Mouse (Mus musculus) monocyte, adult 2 months (primary cell): Measurements from ENCODE around the gene Kndc1.

Experiments
- DNase-seq, 2 experiments: peaks; one replicate each; pipeline ENCODE4 v3.0.0; 2022; ENCODE audit warnings: low spot score in 2 of 2, low read depth in 1 of 2

Gene Kndc1

DNA sequence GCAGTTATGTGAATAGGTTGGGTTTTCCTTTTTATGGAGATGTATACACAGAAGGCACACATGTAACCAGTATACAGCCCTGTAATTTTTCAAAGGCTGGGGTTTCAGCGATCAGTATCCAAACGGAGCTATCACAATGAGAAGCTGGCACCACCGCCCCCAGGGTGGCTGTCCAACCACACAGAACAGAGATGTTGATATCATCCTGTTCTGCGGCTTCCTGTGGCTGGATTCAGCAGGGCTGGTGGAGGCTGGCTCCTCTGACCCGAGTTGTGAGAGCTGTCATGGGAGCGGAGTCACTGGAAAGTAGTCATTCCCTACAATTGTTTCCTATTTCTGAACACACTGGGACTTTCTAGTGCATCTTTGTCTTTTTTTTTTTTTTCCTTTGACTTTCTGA lies 10.8 kb downstream of the Kndc1 start:
- DNase-seq, result no peak

DNA sequence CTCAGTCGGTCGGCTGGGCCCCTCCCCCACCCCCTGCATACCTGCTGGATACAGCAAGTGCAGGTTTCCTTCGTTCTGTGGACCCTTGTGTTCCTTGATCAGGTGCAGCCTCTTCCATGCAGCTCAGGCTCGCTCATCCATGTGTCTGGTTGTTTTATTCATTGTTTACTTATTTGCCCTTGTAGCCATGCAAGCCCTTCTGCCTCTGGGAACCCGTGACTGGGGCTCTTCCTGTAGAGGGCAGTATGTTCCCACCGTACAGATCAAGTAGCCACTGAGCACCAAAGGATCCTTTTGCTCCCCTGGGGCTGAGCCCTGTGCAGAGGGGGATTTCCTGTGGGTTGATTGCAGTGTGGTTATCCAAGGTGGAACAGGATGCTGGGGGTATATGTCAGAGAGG lies 11.2 kb downstream of the Kndc1 start:
- DNase-seq, result peak in 1 of 2 experiments; percentile 8

DNA sequence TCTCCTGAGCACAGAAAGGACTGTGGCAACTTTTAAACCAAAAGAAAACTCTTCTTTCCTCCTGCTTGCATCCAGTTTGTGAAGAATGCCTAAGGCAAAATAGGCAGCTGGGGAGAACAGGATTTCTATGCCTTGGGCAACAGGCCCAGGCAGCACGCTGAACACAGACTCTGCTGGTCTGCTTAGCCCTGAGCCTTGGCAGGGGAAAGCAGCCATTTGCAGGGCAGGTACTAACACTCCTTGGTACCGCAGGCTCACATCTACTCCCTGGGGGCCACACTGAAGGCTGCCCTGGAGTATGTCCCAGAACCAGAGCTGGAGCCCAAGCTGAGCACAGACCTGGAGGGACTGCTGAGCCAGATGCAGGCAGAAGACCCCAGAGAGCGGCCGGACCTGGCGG lies 13.7 kb downstream of the Kndc1 start:
- no peak for DNase-seq

DNA sequence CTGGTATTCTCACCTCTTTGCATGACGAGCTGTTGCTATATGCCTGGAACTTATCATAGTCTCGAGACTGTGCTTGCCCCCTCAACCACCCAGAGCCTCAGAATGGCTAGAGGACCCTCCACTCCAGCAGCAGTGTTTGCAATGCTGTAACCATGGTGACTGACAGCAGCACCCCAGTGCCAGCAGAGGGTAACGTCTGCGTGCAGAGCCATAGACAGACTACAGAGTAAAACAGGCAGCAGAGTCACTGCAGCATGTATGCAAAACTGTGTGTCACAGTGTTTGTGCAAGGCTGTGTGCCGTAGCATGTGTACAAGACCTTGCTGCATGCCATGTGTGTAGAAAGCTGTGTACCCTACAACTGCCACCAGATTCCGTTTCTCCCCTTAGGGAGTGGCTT lies 15.0 kb downstream of the Kndc1 start:
- no peak for DNase-seq

DNA sequence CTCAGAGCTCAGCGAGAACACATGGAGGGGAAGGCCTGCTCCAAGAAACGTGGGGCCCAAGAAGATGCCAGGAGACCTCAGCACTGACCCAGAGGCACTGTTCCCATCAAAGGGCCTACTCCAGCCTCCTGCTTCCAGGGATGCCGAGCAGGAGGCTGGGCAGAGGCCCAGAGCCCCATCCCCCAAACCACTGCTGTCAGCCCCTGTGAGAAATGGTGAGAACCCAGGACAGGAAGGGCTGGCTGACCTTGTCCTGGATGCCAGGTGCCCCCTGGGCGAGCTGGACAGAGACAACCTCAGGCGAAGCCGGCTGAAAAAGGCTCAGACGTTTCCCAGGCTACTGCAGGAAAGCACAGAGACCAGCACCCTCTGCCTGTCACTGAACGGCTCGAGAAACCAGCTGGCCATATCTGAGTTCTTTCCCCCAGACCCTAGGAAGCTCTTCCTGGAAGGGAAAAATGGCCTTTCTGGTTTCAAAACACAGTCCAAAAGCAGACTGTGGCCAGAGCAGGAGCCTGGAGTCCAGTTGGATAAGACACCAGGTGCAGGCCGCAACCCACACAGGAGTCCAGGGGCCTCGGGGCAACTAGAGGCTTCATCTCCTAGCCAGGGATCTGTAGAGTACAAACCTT lies 15.8 kb downstream of the Kndc1 start:
- DNase-seq, result no peak

DNA sequence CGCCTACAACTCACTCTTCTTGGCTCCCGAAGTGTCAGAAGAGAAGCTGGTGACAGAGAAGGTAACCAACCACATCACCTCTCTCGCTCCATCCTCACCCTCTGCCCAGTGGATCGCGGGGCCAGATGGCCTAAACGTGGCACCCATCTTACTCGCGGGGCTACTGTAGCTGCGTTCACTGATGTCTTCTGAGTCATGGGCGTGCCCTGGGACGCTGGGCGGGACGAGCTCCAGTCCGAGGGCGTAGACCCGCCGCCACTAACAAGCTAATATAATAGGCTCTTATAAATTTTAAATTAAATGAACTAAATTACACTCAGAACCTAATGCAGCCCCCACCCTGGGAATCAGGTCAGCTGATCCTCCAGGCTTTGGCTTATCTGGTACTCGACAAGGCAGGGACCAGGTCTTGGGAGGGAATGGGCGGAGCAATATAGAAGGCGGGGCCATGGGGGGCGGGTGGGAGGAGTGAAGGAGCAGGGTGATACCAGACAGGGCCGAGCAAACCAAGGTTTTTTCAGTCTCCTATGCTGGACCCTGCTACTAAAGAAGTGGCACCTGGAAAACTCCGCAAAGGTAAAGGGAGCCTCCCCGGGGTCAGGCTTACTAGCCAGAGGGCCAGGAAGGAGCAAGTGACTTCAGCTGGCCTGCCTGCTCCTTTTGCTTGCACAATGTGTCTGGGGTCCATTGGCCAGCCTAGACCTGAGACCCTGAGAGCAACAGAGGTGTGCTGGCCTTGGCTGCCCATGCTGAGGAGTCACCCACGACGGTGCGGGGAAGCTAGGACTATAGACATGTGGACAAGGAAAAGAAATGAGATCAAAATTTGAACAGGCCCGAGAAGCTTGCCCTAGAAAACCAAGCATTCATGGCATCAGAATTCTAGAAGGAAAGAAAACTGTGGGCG lies 19.9 kb downstream of the Kndc1 start:
- DNase-seq, result no peak

DNA sequence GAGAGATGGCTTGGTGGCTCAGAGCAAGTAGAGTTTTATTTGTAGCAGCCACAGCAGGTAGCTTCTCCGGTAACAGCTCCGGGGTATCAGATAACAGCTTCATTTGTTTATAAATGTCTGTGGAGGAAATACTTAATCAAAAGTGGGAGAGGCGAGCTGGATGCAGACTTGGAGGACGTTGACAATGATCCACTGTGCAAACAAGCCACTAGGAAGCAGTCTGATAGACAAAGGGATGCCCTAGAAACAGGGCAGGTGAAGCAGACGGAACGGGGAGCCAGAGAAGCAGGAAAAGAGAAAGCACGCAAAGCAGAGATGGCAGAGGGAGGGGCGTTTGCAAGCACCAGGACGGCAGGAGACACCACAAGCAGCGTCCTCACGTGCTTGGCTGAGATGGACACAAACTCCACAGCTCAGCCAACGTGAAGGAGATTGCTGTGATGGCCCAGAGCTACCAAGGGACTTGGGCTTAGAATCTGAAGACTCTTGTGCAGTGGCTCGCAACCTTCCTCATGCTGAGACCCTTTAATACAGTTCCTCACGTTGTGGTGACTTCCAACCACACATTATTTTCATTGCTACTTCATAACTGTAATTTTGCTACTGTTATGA lies 21.3 kb downstream of the Kndc1 start:
- no peak for DNase-seq

DNA sequence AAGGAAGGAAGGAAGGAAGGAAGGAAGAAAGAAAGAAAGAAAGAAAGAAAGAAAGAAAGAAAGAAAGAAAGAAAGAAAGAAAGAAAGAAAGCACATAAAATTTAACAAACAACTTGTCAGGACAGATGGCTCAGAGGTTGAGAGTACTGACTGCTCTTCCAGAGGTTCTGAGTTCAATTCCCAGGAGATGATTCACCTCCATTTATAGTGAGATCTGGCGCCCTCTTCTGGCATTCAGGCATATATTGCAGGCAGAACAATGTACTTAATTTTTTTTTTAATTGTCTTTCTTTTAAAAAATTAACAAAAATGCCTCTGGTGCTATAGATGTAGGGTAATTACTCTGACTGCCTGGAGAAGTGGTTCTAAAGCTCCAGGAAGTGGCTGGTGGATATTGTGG lies 21.8 kb downstream of the Kndc1 start:
- no peak for DNase-seq

DNA sequence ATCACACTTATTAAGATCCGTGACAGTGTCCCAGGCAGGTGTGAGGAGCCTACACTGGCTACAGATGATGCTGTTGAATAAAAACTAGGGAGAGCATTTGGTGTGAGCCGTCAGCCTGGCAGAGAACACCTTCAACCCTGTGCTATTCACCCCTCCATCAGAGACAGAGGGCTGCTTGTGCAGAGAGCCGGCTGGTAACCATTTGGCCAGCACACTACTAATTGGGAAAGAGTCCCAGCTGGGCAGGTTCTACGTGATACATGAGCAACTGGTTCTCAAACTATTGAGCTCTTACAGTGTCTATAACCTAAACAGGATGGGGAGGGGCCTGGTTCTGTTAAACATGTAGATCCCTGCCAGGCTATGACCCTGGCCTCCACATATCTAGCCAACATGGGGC lies 23.8 kb downstream of the Kndc1 start:
- DNase-seq, result no peak

DNA sequence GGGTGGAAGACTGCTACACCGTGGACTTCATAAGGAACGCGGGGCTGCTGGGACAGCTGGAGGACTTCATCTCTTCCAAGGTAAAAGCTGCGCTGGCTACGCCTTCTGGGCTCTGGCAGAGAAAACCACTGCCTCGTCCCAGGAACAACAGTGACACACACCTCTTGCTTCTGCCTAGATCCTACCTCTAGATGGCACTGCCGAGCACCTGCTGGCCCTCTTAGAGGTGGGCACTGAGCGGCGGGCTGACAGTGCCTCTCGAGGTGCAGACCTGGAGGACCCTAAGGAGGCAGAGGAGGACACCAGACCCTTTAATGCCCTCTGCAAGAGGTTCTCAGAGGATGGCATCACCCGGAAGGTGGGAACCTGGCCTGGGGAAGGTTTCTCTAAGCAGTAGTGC lies 36.2 kb downstream of the Kndc1 start:
- no peak for DNase-seq

DNA sequence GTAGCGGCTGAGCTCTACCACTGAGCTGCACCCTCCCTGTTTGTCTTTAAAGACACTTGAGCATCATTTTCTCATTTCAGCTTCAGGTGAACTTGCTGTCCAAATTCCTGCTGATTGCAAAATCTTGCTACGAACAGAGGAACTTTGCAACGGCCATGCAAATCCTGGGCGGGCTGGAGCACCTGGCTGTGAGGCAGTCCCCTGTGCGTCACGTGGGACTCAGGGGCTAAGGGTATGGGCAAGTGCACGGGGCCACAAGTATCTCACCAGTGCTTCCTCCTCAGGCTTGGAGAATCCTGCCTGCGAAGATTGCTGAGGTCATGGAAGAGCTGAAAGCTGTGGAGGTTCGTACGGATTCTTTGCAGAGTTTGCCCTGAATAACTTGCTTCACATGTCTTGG lies 42.2 kb downstream of the Kndc1 start:
- no peak for DNase-seq

DNA sequence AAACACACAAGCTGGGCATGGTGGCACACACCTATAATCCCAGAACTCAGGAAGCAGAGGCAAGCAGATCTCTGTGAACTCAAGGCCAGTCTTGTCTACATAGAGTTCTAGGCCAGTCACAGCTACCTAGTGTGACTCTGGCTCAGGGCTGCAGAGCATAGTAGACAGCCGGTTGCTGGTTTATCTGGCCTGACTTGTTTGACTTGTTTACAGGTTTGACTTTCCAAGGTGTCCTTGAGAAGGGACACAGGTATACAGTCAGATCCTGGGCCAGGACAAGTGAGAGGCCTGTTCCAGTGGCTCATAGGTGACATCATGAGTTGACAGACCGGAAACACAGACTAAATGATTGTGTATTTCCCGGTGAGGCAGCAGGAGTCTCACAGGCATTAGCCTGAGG lies 42.6 kb downstream of the Kndc1 start:
- no peak for DNase-seq

DNA sequence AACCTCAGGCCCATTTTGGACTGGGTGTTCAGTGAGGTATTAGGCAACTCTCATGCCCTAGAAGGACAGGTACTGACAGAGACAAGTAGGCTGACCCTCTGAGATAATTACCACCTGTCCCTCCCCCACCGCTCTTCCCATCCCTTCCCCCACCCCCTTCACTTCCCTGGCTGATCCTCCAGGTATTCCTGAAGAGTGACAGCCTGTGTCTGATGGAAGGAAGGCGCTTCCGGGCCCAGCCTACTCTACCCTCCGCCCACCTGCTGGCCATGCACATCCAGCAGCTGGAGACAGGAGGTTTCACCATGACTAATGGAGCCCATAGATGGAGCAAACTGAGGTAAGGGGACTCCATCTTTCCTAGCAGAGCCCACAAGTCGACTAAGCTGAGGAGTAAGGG lies 43.3 kb downstream of the Kndc1 start:
- DNase-seq, result no peak

DNA sequence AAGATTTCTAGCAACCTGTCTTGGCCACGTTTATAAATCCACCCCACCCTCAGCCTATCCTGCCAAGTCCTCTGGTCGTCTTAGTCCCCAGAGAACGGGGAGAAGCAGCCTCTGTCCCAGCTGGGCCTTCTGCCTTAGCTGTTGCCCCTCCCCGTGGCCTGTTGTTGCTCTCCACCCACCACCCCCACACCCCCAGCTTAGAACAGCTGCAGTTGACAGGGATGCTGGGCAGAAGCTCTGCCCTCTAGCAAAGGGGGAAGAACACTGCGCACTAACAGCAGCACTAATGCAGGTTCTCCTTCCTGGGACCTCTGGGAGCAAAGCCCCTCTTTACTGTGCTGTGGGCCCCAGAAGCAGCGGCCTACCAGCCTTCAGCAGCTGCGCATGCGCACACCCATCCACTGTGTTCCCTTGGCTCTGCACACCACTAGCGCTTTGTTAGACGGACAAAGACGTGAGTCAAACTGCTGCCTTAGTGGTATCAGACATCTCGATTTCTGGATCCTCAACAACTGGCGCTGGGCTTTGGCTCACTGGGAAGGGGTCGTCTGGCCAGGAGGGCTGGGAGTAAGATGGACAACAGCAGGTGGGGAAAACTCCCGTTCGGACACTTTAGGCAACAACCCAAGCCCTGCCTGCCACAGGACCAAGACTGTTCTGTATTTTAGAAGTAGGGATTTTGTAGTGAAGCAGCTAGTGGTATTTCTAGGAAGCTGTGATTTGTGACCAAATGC lies 46.1 kb downstream of the Kndc1 start:
- no peak for DNase-seq

DNA sequence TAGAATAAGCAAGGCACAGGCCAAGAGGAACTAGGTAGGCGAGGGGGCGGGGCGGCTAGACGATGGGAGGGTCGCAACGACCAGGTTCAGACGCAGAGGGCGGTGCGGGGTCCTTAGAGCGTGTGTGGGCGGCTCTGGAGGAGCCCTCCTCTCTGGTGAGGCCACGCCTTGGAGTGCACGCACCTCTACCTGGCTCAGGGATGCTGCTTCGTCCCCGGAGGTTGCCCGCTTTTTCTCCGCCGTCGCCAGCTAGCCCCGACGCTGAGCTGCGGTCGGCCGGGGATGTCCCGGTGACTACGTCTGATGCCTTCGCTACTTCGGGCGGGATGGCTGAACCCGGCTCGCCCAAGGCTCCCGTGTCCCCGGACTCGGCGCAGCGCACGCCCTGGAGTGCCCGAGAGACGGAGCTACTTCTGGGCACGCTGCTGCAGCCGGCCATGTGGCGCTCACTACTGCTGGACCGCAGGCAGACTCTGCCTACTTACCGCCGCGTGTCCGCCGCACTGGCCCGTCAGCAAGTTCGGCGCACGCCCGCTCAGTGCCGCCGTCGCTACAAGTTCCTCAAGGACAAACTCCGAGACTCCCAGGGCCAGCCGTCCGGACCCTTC lies 49.3 kb downstream of the Kndc1 start, which contains the start of gene Utf1:
TSS of gene Utf1 (plus strand) at position 116 of the 608 bp plus-strand sequence.
- no peak for DNase-seq

DNA sequence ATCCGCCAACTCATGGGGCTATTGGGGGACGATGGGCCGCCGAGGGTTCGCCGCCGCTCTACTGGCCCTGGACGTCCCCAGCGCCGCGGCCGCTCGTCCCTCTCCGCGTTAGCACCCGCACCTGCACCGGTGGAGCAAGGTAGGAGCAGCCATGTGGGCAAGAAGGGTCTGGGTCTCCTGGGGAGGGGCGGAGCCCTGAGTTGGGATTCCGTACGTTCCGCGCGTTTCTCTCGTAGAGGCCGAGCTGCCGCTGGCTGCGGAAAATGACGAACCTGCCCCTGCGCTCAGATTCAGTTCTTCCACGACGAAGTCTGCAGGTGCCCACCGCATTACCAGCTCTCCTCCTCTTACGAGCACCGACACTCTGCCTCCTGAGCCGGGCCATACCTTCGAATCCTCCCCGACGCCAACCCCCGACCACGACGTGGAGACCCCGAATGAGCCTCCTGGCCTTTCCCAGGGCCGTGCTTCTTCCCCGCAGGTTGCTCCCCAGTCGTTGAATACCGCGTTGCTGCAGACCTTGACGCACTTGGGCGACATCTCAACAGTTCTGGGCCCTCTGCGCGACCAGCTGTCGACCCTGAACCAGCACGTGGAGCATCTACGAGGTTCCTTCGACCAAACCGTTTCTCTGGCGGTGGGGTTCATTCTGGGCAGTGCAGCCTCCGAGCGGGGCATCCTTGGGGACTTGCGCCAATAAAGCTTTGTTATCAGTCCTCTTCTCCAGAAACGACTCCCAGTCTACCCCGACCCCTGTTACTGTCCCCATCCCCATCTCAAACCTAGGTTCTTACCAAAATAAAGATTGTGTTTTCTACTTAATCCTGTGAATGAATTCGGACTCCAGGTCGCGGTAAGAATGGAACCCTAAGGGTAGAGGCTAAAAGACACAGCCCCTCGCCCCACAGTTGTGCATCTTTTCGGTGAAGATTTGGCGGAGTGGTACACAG lies 50.1 kb downstream of the Kndc1 start:
- no peak for DNase-seq

DNA sequence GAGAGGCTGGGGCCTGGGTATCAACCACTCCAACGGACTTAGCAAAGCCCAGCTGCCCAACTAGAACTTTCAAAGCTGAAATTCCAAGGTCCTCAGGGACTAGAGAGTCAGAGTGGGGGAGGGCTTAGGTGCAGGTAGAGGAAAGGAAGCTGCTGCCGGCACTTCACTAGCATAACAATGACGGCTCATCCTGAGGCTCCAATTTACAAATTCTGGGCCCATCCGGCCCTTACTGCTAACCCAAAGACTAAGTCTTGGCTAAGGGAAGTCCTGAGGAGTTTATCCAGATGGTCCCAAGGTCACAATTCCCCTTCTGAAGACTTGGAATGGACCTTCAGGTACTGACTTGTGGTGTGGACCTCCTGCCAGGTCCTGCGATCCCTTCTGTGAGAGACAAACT lies 51.0 kb downstream of the Kndc1 start:
- no peak for DNase-seq

DNA sequence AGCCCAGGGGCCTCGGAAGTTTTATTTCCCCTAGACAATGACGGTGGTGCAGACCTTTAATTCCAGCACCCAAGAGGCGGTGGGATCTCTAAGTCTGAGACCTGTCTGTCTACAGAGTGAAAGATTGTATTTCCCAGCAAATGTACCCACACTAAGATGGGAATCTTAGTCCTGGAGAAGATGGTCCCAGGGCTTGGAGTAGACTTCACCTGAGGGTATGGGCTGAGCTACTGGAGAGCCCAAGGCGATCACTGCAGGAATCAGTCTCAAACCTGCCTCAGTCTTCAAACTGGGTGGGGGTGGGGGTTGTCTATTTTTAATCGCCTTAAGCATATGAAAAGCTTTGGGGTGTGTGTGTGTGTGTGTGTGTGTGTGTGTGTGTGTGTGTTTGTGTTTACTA lies 51.5 kb downstream of the Kndc1 start:
- DNase-seq, result no peak

DNA sequence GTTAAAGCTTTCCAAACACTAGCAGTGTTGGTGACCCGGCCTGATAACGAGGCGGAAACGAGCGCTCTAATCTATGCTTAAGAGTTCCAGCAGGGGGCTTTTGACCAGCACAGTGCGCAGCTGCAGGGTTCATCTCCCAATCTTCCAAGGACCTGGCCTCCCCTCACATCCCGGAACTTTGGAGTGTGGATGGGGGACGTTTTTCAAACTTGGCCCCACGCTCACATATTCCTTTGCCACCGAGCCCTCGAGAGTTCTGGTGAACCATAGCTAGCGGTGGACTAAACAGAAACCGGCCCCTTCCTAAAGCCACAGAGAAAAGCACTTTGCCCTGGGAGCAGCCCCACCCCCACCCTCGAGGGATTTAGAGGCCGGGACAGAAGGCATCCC lies 55.4 kb downstream of the Kndc1 start:
- no peak for DNase-seq
